Mouse (Mus musculus): Measurements from ENCODE around the gene Hoxb8.

Hoxb8 gene

DNA sequence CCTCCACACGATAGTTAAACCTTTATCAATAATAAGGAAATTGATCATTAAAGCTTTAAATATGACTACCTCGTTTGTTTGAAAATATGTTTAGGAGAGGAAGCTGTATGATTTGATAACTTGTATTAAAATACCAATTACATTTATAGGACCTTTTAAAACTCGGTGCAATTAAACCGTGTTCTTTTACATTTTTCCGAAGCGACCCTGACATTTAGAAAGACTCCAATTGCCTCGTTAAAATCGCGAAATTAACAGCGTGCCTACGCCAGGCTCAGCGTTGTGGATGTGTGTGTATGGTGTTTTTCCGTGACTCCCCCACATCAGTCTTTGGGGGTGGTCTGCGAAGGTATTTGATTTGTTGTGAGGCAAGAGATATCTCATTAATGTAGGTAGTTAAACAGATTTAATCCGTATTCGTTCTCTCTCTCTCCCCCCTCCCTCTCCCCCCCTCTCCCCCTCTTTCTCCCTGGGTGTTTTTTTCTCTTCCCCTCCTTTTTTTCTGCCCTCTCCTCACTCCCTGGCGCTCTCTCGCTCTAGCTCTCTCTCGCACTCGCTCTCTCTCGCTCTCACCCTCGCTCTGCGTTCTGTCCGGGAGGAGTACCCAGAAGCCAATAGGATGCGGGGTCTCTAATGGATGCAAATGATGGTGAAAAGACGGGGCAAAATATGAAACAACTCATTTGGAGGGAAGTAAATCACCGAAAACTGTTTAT is at the start of gene Hoxb8:
TSS of gene Hoxb8 (plus strand) at position 51 of the 716 bp plus-strand sequence.
- peak; percentile 68 for DNase-seq

DNA sequence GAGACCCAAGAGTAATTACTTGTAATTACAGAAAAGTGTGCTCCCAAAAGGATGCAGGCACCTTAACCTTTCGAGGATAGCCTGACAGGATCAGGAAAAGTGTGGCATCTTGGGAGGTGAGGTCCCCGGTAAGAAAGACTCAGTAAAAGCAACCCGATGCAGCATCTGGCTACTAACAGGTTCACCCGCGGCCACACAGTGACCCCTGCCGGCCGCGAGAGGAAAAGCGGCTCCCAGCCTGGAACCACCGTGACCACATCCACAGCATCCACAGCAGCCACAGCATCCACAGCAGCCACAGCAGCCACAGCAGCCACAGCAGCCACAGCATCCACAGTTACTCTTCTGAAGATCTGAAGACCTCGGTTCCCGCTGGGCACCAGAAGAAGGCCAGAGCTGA is 46.8 kb upstream of the Hoxb8 start:
- DNase-seq, result peak; percentile 73

DNA sequence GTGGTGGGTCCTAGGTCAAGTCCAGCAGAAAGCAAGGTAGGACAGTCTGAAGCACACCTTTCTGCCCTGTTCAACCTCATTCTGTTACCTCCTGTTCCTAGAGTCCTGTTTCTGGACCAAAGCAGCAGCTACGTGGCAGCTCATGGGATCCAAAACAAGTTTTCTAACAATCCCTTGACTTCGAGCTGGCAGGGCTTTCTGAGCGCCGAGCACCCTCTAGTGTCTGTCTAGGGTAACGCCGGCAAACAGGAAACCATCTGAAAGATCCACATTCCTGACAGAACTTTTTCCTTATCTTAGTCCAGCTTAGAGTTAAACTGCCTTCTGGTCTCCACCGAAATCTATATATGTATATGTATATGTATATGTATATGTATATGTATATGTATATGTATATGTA is 41.5 kb upstream of the Hoxb8 start:
- DNase-seq, result peak; percentile 75

DNA sequence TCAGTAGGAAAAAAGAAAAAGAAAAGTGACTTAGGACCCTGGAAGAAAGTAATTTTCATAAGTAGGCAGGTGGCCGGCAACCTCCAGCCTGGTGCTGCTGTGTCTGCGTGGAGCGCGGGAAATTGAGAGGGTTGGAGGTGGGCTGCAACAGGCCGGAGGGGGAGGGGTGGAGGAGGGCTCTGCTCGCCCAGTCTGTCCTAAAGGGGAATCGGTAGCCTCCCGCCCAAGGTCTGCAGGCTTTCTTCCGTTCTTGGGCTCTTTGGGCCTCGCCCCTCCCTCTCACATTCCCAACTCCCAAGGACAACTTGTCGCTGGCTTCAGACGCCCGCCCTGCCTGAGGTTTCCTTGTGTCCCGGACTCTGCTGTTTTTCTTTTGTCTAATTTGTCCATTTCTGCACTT is 30.8 kb upstream of the Hoxb8 start:
- DNase-seq, result peak; percentile 83

DNA sequence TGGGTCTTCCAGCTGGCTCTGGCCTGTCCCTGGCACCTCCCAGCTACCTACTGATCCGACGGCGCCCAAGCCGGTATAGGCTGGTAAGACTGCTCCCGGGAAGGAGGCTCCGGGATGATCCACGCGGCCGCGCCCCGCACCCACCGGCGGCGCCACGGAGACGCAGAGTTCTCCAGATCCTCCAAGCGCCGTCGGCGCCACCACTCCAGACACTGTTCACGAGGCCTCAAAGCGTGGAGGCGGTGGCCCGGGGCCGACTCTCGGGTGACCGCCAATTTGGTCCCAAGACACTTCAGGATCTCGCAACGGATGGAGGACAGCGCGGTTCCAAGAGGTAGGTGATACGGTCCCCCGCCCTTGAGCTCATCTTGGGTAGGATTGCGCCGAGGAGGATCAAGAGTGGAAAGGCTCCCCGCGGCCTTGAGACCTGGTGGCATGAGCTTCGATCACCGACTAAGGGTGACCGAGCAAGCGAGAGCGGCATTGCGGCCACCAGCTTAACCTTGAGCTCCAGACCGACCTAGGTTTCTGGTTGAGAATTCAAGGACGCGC is 30.1 kb upstream of the Hoxb8 start:
- DNase-seq, result peak; percentile 68

DNA sequence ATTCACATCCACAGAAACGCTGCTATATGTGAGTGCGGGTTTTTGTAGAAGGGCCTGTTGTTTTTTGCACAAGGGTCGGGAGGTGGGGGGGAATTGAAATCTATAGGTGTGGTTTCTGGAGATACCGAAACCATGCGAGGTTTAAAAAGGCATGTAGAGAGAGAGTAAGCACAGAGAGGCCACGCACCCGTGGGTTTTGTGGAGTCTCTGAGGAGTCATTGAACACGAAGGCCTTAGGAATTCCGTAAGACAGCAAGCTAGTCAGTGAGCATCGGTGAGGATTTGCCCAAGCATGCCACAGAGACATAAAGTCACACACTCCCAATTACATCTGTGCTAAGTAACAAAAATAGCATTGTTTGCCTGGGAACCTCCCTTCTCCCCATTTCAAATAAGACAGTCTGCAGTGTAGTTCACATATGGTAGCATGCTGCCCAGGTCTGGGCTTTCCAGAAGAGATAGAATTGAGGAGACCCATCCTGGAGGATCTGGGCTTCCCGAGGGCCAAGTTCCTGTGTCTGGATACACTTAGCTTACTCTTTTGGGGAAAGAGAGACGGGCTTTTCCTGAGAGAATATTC is 29.1 kb upstream of the Hoxb8 start:
- peak; percentile 19 for DNase-seq

DNA sequence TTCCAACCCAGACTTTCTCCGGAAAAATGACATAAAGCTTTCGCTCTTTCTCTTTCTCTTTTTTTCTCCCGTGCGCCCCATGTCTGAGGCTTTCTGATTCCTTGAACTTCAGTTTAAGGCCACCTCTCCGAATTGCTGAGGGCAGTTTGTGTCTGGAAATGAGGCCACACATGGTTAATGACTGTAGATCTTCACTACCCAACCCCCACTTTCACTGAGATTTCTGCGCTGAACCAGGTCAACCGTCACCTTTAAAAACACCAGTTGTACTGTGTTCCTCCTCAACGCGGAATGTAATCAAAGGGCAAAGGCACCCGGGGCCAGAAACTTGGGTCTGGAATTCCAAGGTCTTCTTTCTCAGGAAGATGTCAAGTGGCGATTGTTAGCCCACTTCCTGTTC is 27.5 kb upstream of the Hoxb8 start:
- DNase-seq, result peak; percentile 64

DNA sequence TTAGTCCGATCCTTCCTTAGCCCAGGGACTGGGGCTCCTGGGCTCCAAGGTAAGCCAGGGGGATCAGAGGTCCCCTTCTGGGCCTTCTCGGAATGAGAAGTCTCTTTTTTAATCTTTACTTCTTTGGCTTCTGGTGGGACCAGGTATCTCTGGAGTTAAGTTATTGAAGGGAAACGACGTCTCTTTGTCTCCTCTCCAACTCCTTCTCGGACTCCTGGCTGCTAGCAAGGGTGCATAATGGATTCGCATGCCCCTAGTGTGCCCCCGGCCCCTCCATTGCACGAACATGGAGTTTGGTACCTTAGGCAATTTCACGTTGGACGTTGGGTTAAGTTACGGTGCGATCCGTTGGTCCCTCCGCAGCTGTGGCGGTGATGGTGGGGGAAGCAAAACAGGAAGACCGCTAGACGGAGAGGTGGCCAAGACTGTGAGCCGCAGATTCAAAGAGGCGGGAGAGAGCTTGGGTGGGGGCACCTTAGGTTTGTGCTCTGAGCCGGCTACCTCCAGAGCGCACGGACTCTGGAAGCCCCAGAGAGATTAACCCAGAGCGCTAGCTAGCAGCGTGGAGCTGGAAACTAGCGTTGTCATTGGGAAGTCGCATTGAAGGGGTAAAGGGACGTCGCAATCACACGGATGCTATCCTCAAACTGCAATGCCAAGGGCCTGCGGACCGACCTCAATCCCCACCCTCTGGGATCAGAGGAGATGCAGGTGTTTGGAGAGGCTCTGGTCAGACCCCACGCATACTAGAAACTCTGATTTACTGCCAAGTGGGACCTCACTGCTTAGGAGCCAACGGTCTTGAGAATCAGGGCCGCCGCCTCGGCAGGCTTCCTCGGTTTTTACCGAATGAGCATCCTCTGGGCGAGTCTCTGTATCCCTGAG is 26.4 kb upstream of the Hoxb8 start:
- peak; percentile 49 for DNase-seq

DNA sequence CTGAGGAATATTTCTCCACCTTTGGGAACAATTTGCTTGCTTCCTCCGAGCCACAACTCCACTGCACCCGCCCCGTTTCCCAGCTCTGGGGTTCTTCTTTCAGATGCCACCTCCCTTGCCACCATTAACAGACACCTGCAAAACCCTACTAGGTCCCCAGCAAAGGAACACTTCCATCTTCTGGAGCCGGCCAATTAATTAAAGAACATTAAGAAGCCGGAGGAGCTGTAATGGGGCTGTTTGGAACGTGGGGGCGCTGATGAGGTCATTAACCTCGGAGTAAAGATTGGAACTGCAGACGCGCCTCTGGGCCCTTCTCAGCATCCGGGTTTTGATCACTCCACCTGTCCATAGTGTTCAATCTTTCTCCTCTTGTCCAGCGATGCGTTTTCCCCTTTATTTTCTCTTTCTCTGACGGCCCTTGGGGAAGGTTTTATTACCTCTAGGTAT is 25.7 kb upstream of the Hoxb8 start:
- DNase-seq, result no peak

DNA sequence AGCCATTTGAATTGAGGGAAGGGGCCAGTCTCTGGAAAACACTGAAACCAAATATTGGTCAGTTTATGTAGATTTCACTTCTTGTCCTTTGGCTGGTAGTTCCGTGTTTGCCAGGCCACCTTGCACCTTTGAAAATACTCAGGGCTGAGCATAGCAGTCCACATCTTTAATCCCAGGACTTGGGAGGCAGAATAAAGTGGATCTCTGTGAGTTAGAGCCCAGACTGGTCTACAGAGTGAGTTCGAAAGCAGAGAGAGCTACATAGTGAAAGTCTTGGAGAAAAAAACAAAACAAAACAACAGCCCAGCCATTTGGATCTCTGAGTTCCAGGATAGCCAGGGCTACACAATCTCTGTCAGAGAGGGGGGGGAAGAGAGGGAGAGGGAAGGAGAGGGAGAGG is 24.6 kb upstream of the Hoxb8 start:
- DNase-seq, result no peak

DNA sequence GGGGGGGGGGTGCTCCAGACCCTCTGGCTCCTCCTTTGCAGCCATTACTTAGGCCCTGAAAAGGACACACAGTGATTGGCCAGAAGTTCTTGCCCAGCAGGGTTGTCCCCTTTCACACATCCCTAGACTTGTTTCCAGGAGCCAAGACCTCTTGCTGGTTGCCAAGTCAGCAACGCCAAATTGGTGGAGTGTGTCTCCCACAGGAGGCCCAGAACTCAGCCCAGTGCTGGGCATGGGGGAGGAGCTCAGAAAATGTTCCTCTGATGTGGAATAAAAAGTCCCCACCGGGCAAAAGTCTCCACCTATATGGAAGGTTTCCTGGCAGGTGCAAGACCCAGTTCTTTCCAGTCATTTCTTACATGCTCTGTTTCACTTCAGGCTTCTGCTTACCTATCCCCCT is 22.7 kb upstream of the Hoxb8 start:
- peak; percentile 76 for DNase-seq

DNA sequence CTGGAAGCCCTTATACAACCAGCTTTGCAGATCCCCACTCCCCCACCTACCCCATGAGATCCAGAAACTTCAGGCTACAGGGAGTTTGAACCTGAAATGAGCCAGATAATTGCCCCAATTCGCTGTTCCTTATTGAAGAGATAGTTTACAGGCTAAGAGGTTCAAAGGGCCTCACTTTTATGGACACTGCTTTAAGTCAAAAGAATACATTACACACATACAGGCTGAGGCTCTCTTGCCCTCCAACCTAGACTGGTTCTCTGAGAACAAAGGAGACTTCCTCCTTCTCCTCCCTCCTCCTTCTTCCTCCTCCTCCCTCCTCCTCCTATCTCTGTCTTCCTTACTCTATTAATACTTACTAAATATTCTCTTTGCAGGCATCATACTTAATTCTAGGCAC is 22.2 kb upstream of the Hoxb8 start:
- no peak for DNase-seq

DNA sequence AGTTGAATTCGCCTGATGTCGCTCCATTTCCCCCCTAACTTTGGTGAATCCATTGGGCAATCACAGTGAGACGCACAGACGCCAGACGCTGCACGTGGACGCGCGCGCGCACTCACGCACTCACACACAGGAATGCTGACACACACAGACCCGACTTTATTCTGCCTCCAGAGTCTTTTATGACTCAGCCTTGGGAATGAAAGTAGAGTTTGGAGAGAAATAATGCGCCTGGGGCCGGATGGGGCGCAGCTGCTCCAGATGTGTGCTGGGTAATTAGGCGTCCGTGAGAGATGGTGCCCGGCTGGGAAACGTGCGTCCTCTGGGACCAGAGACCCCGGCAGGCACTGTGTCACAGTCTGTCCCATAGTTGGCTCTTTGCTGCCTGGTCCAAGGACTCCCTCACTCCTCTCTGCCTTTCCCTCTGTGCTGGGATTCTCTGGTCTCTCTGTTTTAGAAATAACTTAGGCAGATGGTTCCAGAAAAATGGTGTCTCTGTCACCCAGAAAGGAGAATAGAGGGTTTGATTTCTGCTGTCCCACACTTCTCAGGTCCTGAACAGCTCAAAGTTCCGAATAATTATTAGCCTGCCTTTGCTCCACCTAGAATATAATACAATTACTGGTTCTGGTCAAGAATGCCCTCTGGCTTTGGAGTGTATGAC is 21.3 kb upstream of the Hoxb8 start:
- DNase-seq, result peak; percentile 64

DNA sequence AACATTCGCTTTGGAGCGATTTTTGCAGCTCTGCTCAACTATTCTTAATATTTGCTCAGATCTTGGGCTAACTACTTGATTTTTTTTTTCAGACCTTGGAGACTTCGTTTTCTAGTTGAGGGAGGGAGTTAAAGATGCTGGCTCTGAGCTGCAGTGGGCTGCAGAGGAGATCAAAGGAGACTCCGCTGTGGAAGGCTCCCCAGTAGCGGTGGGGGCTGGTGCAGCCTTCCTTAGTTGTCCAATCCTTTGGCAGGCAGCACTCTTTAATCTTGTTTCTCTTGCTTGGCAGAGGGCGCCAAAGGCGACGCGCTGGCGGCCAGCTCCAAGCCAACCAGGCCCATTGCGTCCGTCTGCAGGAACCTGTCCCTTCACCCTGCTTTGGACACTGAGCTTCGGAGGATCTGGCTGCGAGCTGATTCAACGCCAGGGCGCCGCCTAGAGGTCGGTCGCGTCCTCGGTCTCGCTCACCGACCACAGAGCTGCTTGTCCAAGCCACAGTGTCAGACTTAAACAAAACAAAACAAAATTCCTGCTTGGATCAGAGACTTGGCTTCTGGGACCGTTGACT is 20.3 kb upstream of the Hoxb8 start:
- peak; percentile 95 for DNase-seq

DNA sequence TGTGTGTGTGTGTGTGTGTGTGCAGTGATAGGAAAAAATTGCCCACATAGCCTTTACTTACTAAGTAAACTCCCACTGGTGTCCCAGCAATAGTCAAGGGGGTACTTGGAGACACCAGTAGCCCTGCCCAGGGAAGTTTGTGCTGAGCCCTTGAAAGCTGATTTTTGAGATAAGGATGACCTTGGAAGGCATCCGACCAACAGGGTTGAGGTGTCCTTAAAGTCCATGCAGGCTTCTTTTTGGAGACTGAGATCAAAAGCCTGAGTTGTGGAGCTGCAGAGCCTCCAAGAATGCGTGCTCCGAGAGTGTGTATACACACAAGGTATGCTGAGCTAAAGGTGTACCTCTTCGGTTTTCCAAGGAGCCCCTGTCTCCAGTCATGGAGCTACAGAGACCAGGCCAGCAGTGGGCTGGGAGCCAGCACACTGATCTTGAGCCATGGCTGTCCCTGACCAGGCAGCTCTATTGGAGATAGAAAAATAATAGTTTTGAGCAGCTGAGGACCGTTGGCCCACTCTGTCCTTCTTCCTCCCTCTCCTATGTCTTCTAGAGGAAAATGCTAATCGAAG is 19.4 kb upstream of the Hoxb8 start:
- no peak for DNase-seq

DNA sequence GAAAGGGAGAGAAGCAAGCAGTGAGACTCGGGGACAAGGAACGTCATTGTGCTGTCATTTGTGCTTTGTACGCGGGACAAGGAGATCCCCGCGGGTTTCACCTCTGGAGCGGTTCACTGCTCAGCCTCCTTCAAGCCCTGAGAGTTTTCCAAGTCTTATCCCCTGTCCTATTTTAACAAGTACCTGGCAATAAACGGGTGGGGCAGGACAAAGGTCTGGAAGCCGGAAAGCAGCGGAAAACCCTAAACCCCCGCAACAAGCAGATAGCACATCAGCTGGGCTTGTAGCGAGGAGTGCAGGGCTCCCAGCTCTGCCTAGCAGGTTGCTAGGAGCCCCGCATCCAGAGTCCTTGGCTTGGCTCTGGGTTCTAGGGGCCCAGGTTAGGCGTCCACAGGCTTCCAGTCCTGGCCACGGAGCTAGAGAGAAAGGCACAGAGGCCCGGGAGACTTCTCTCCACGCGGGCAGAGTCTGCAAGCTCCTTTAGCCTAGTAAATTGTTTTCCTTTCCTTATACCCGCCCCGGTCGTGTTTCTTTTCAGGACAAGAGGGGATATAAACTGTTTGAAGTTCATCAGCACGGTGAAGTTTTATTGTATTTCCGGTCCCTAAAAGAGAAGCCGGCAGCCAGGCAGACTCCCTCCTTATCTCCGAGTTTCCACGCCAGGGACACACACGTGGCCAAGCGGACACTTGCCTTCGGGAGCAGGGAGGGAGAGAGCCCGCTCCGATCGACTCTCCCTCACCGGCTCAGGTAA is 17.9 kb upstream of the Hoxb8 start:
- DNase-seq, result no peak

DNA sequence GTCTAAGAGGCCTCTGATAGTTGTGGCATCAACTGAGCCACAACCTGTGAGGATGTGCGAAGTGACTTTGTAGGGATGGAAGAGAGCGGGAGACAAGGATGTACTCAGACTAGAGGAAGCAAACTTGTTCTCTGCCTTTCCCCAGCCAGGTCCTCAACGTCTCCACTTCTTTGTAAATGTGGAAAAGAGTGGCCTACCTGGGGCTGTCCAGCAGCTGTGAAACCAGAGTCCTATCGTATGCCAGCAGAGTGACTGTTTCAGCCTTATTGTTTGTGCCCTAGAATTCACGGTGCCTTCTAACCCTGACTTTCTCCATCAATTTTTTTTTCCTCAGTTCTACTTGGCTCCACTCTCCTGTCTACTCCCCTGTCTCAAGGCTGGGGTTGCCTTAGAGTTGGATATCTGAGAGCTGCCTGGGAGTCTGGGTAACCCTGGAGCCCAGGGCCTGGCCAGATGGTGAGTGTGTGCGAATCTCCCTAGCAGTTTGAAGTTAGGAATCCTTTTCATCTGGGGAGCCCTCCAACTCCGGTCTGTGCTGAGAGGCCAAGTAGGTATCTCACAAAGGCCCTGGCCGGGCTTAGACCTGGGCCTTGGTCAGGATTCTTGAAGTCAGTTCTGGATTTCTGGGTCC is 17.2 kb upstream of the Hoxb8 start:
- DNase-seq, result no peak

DNA sequence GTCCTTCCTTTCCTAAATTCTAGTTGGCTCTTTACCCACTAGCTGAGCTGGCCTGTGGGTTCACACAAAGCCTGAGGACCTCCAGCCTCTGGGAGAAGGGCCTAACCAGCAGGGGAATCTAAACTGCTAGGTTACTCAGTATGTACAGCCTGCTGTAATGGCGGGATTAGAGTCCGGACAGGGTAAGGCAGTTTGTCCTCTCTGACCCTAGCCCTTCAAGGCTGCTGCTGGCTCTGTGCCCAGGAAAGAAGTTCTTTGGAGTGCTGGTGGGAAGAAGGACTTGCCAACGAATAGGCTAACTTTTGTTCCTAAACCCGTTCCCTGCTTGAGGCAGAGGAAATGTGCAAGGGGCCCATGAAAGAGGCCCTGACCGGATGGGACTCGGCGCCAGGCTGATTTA is 15.8 kb upstream of the Hoxb8 start:
- DNase-seq, result peak; percentile 90

DNA sequence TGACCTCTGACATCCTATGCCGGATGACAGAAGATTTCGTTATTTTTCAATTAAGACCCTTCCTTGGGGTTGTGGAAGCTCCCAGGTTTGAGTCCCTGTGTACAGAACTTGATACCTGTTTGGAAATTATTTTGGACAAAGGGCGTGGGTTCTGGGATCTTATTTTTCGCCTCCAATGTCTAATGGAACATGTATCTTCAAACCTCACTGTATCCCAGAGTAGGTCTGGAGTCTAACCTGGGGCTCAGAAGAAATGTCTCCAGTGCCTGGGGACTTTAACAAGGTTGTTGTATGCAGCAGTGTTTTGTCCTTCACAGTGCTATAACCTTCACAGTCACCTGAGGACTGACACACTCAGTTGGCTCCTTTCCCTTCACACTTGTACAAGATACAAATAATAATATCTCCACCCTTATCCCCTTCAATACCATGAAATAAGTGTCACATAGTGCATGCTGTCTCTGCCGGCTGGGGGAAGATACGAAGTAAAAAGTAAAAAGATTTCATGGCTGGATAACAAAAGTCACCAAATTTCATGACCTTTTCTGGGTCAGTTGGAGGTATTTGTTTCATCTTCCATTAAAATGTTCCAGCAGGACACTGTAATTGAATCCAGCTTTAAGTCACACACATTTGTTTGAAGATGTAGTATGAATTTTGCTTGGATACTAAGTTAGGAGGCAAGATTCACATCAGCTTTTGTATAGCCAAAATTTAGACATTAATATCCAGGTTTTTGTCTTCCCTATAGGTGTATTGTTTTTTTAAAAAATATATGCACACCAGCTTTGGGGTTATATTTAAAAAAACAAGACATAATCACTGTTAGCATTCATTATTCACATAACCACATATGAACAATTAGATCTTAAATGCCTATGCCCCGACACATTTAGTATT is 14.4 kb upstream of the Hoxb8 start:
- DNase-seq, result no peak

Measured in kidney, postnatal 10 days (tissue).